Mouse (Mus musculus): ENCODE data around the gene Churc1.

The Churc1 gene

DNA sequence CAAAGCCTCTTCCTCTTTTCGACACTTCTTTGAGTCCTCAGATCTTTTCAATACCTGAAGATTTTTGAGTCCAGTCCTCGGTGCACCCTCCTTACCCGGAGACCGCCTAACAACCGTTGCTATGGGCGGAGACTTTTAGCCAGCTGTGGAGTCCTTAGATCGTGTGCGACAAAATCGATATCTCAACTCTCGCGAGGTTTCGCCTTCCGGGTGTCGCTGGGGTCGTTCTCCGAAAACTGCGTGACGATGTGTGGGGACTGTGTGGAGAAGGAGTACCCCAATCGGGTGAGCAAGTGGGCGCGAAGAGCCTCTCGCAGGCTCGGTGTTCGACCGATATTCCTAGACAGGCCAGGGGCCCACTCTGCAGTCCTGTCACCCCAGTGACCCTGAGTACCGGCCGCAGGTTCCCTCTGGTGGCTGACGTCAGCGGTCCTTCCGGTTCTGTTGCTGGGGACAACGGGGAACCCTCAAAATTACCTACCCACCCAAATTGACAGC lies at the start of gene Churc1, which contains the start of gene Fntb:
Gene Churc1, plus strand, starts transcription at position 185 of the 498 bp plus-strand sequence.
Gene Fntb, plus strand, starts transcription at position 236 of the 498 bp plus-strand sequence.
- DNase-seq (ENCODE audit: low read depth, low spot score) = peak; percentile 100
- H3K36me3 ChIP-seq (ENCODE audit: control insufficient read depth, insufficient read depth, low read length, poor library complexity, severe bottlenecking) = no peaks in the 10 kb centered on the region

DNA sequence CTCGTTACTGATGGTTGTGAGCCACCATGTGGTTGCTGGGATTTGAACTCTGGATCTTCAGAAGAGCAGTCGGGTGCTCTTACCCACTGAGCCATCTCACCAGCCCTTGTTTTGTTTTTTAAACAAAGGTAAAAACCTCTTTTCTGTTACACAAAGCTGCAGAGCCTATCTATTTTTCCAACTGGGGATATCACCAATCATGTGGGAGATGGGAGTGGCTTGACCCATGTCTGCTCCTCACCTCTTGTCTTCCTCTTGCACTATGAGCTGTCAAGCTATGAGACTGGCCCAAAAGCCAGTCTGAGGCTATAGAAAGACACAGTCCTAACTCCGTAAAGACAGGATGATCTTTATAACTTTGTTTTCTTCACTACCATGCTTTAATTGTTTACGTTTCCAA lies 47.0 kb upstream of the Churc1 start:
- DNase-seq (ENCODE audit: low read depth, low spot score) = no peak
- Histone ChIP-seq H3K36me3 (ENCODE audit: control insufficient read depth, insufficient read depth, low read length, poor library complexity, severe bottlenecking) (no peaks in the 10 kb centered on the region), H3K27me3 (ENCODE audit: control insufficient read depth, insufficient read depth, low read length, poor library complexity, severe bottlenecking) (peaks cover 2% of the 10 kb centered on the region)

More for the DNA sequence above, at the start of gene Churc1, which contains the start of gene Fntb:
- no peaks in the 10 kb centered on the region for H3K27me3 ChIP-seq (ENCODE audit: control insufficient read depth, insufficient read depth, low read length, poor library complexity, severe bottlenecking)

DNA sequence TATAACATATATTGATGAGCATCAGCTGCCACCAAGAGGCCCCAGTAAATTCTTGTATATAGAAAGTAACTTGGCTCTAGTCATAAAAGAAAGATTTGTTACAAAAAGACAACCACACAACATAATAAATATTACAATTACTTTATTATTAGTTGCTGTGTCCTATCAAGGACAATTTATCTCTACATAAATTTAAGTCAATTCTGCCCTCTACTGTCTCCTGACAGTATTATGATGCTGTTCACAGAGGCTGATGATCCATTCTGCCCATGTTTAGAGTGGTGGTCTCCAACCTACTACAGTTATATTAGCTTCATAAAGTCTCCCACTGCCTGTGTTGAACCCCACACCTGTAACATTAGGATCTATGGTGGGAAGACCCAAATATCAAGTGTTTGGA lies 44.8 kb upstream of the Churc1 start:
- Histone ChIP-seq H3K36me3 (ENCODE audit: control insufficient read depth, insufficient read depth, low read length, poor library complexity, severe bottlenecking) (no peaks in the 10 kb centered on the region), H3K27me3 (ENCODE audit: control insufficient read depth, insufficient read depth, low read length, poor library complexity, severe bottlenecking) (no peaks in the 10 kb centered on the region; the same call in 1 of the 2 replicates)
- DNase-seq (ENCODE audit: low read depth, low spot score) = no peak

DNA sequence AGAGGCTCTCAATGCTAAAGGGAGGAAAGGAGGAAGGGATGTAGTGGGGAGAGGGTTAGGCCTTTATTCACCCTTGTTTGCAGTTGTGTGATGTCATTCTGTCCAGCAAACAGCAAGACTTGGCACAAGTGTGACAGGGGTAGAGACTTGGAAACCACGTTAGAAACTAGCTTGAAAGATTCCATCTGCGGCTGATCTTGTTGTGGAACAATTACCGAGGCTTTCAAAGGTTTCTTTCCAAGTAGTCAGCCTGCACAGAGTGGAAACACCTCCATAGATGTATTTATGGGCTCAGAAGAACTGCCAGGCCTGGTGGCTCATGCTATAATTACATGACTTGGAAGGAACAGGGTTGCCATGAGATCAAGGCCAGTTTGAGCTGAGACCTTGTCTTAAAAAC lies 43.3 kb upstream of the Churc1 start:
- Histone ChIP-seq H3K27me3 (ENCODE audit: control insufficient read depth, insufficient read depth, low read length, poor library complexity, severe bottlenecking) (no peaks in the 10 kb centered on the region; the same call in 1 of the 2 replicates), H3K36me3 (ENCODE audit: control insufficient read depth, insufficient read depth, low read length, poor library complexity, severe bottlenecking) (no peaks in the 10 kb centered on the region)
- no peak for DNase-seq (ENCODE audit: low read depth, low spot score)

DNA sequence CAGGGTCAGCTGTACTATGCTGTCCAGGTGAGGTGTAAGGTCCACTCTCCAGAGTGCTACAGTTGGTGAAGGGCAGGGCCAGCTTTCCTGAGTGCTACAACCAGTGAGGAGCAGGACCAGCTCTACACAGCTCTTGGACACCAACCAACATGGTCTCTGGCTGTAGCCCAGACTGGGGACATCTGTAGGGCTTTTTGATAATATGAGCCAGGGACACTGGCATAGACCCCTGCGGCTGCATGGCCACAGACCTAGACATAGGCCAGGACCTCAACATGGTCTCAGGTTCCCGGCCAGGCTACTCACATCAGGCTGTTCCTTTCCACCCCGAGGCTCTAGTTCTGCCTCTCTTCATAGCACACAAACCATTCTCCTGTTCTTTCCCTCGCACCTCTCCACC lies 37.4 kb upstream of the Churc1 start:
- DNase-seq (ENCODE audit: low read depth, low spot score) = no peak
- H3K27me3 ChIP-seq (ENCODE audit: control insufficient read depth, insufficient read depth, low read length, poor library complexity, severe bottlenecking) = no peaks in the 10 kb centered on the region
- no peaks in the 10 kb centered on the region for H3K36me3 ChIP-seq (ENCODE audit: control insufficient read depth, insufficient read depth, low read length, poor library complexity, severe bottlenecking)

DNA sequence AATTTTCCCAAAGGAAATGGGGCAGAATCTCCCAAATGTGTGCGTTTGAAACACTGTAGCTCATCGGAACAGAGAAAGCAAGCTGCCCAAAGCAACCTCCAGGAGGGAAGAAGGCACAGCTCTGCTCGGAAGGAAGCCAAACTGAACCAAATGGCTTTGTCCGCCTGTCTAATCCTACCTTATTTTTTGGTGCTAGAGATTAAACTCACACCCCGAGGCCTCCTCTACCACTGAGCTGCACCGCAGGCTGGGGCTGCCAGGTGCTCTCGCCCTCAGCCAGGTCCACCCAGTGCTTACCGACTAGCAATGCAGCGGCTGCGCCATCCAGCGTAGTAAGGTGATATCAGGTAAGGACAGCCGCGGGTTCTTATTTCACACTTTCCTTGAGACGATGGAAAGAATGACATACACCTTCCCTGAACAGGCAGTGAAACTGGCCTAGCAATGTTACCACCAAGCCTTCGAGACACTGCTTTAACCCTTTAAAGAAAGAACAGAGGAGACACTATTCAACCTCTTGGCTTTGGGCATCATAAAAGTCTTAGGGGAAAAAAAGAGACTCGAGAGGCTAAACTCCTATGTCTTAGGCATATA lies 14.4 kb upstream of the Churc1 start:
- H3K27me3 ChIP-seq (ENCODE audit: control insufficient read depth, insufficient read depth, low read length, poor library complexity, severe bottlenecking) = no peaks in the 10 kb centered on the region
- H3K36me3 ChIP-seq (ENCODE audit: control insufficient read depth, insufficient read depth, low read length, poor library complexity, severe bottlenecking) = no peaks in the 10 kb centered on the region
- no peak for DNase-seq (ENCODE audit: low read depth, low spot score)

DNA sequence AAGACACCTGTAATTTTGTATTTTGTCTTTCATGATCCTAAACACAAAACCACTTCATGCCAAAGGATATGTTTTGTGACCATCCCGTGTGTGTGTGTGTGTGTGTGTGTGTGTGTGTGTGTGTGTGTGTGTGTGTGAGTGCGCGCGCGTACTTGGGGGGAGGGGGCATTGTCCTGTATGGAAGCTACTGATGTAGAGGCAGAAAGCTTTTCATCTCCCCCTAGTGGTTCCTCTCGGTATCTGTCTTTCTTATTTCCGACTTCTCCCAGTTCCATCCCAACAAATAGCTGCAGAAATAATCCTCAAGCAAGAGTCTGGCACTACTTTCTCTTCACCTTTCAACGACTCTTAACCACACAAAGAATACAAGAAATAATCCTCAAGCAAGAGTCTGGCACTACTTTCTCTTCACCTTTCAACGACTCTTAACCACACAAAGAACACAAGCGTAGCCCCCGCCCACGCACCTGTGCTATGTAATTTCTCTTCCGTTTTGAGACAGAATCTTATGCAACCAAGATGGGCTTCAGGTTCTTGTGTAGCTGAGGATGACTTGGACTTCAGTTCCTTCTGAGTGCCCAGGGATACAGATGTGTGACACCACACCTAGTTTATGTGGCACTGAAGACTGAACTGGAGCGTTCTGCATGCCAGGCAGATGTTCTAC lies 12.6 kb upstream of the Churc1 start:
- peak; percentile 72 for DNase-seq (ENCODE audit: low read depth, low spot score)
- Histone ChIP-seq H3K36me3 (ENCODE audit: control insufficient read depth, insufficient read depth, low read length, poor library complexity, severe bottlenecking) (no peaks in the 10 kb centered on the region), H3K27me3 (ENCODE audit: control insufficient read depth, insufficient read depth, low read length, poor library complexity, severe bottlenecking) (no peaks in the 10 kb centered on the region)

DNA sequence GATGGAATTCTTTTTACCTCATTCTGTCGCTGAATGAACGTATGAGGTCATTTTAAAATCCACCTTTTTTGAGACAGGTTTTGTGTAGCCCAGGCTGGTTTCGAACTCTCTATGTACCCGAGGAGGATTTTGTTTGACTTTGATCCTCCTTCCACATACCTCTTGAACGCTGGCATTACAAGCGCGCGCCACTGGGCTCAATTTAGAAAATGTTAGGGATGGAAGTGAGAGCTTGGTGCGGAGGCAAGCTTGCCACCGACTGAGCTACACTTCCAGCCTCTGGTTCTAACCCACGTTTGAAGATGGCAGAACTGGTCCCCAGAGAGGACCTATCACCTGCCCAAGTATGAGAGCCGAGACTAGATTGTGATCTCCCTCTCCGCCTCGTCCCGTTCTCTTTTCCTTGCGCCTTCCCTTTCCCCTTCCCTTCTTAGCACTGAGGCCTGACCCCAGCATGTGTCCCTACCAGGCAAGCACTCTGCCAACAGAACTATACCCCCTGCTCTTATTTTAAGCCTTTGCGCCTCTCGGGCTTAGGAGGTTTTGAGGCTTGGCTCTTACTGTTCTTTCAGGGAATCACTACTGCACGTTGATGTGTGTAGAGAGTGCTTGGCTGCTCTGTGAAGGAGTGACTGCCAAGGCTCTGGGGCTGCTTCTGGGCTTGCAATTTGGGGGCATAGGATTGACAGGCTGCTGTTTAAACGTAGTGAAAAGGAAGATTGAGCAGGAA lies 728 bp downstream of the Churc1 start:
- DNase-seq (ENCODE audit: low read depth, low spot score) = no peak
- no peaks in the 10 kb centered on the region for H3K27me3 ChIP-seq (ENCODE audit: control insufficient read depth, insufficient read depth, low read length, poor library complexity, severe bottlenecking)
- H3K36me3 ChIP-seq (ENCODE audit: control insufficient read depth, insufficient read depth, low read length, poor library complexity, severe bottlenecking) = no peaks in the 10 kb centered on the region

DNA sequence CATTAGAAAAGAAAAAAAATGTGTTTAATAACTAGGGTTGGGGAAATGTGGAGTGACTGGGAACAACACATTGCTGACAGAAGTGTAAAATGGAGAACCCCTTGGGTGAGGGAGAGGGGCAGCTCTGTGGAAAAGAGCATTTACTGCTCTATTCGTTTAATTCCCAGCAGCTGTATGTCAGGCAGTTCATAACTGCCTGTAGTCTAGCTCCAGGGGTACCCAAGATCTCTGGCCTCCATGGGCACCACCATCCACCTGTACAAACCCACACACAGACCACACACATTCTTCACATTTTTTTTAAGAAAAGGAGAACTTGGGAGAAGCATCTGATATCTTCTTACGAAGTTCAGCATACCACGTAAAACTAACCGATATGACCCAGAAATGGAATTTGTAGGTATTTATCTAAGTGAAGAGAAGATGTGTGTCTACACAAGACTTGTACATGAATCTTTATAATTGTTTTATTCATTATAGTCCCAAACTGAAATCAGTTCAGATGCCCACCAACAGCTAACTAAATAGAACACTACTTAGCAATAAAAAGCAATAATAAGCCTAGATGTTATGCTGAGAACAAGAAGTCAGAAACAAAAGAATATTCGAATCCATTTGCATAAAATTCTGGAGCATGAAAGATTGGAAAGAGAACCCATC lies 5.6 kb downstream of the Churc1 start:
- H3K36me3 ChIP-seq (ENCODE audit: control insufficient read depth, insufficient read depth, low read length, poor library complexity, severe bottlenecking) = peaks cover 4% of the 10 kb centered on the region; the same call in 1 of the 2 replicates
- no peak for DNase-seq (ENCODE audit: low read depth, low spot score)
- no peaks in the 10 kb centered on the region for H3K27me3 ChIP-seq (ENCODE audit: control insufficient read depth, insufficient read depth, low read length, poor library complexity, severe bottlenecking)

DNA sequence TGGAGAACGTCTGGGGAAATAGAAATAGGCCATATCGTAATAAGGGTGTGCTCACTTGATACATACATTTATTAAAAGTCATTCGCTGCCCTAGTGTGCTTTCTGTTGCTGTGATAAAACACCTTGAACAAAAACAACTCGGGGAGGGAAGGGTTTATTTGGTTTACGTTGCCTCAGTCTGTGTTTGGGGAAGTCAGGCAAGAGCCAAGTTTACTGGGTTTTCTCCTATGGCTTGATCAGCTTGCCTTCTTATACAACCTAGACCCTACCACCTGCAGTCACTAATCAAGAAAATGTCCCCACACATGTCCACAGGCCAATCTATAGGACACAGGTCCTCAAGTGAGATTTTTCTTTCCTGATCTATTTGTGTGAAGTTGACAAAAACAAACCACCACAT lies 6.2 kb downstream of the Churc1 start:
- H3K27me3 ChIP-seq (ENCODE audit: control insufficient read depth, insufficient read depth, low read length, poor library complexity, severe bottlenecking) = no peaks in the 10 kb centered on the region
- H3K36me3 ChIP-seq (ENCODE audit: control insufficient read depth, insufficient read depth, low read length, poor library complexity, severe bottlenecking) = peaks cover 4% of the 10 kb centered on the region; the same call in 1 of the 2 replicates
- no peak for DNase-seq (ENCODE audit: low read depth, low spot score)

DNA sequence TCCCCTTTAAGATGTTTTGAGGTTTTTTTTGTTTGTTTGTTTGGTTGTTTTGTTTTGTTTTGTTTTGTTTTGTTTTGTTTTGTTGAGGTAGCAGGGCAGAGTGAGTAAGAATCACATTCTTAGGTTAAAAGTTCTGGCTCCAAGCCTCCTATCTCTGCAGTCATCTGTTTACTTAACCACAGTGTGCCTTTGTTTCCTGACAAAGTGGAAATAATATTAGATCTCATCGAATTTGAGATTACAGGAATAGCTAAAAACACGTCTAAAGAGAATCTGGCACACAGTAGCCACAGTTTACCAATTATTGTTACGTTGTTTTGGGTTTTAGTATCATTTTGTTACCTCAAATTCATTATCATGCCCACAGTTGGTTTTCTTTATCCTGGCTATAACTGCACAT lies 9.3 kb downstream of the Churc1 start:
- no peaks in the 10 kb centered on the region for H3K27me3 ChIP-seq (ENCODE audit: control insufficient read depth, insufficient read depth, low read length, poor library complexity, severe bottlenecking)
- DNase-seq (ENCODE audit: low read depth, low spot score) = no peak
- H3K36me3 ChIP-seq (ENCODE audit: control insufficient read depth, insufficient read depth, low read length, poor library complexity, severe bottlenecking) = peaks cover 6% of the 10 kb centered on the region; the same call in 1 of the 2 replicates

DNA sequence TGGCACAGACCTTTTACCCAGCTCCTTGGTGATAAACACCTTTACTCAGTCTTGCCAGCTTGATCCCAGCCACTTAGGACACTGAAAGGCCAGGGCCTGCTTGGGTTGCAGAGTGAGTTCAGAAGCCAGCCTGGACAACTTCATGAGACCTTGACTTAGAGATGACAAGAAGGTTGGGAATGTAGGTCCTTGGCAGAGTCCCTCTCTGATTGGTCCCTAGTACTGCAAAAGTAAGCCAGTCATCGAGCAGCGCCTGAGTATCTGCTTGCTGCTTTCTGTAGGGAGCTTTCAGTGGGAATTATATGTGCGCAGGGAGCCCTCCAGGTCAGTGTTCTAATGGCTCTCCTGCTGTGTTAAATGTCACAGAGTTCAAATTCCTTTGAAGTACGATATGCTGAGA lies 9.8 kb downstream of the Churc1 start:
- no peaks in the 10 kb centered on the region for H3K27me3 ChIP-seq (ENCODE audit: control insufficient read depth, insufficient read depth, low read length, poor library complexity, severe bottlenecking)
- DNase-seq (ENCODE audit: low read depth, low spot score) = no peak

DNA sequence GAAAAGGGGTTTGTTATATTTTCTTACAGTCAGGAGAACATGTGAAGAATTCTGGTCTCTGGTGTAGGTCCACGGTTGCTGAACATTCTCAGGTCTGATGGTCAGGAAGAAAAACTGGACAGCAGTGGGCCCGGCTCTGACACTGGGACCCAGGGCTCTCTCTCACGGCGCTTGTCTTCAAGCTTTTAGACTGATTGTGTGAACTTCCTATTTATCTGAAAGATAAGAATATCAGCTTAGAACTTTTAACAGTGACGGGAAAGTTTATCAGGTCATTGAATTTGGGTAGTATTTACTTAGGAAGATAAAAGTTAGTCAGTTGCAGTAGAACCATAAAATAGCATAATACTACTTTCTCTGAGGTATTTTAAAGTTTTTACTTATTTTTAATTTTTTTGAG lies 11.6 kb downstream of the Churc1 start:
- peaks cover 6% of the 10 kb centered on the region; the same call in 1 of the 2 replicates for H3K36me3 ChIP-seq (ENCODE audit: control insufficient read depth, insufficient read depth, low read length, poor library complexity, severe bottlenecking)

More for the DNA sequence above, 9.8 kb downstream of the Churc1 start:
- H3K36me3 ChIP-seq (ENCODE audit: control insufficient read depth, insufficient read depth, low read length, poor library complexity, severe bottlenecking) = peaks cover 6% of the 10 kb centered on the region; the same call in 1 of the 2 replicates

DNA sequence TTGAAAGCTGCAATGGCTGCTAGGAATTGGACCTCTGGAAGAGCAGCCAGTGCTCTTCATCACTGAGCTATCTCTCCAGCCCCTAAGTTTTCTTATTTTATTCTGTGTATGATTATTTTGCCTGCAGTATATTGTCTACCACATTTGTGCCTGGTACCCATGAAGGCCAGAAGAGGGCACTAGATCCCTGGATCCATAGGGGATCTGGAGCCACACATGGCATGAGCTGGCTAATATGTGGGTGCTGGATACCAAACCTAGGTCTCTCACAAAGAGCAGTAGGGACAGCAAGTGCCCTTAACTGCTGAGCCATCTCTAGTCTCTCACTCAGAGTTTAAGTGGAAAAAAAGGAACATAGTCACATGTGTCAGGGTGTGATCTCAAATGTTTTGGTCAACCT lies 12.5 kb downstream of the Churc1 start:
- DNase-seq (ENCODE audit: low read depth, low spot score) = no peak
- peaks cover 9% of the 10 kb centered on the region; the same call in 1 of the 2 replicates for H3K36me3 ChIP-seq (ENCODE audit: control insufficient read depth, insufficient read depth, low read length, poor library complexity, severe bottlenecking)
- H3K27me3 ChIP-seq (ENCODE audit: control insufficient read depth, insufficient read depth, low read length, poor library complexity, severe bottlenecking) = no peaks in the 10 kb centered on the region

More for the DNA sequence above, 11.6 kb downstream of the Churc1 start:
- H3K27me3 ChIP-seq (ENCODE audit: control insufficient read depth, insufficient read depth, low read length, poor library complexity, severe bottlenecking) = no peaks in the 10 kb centered on the region
- no peak for DNase-seq (ENCODE audit: low read depth, low spot score)
